Mouse (Mus musculus) cerebellum, adult 2 months (tissue): ENCODE measurements around the gene Ccdc187.

Experiments
- CTCF ChIP-seq: fragments of 200-500 bp; IDR thresholded peaks from 2 replicates; pipeline ENCODE4 v1.5.1; 2011; ENCODE audit warnings: low read depth, mild to moderate bottlenecking, control low read depth, low read length, moderate library complexity, borderline replicate concordance; ENCODE audit not compliant: insufficient read depth
- POLR2A ChIP-seq: fragments of 200-500 bp; IDR thresholded peaks from 2 replicates; pipeline ENCODE4 v1.6.1; 2011; ENCODE audit warnings: low read length, control low read depth, borderline replicate concordance; ENCODE audit not compliant: insufficient read depth

- TF ChIP-seq CTCF, result no peak
- no peak for TF ChIP-seq POLR2A
These were observed 36.9 kb downstream of the Ccdc187 start for GRCm38 (mm10) chr2:26257315-26258096.
